Mouse (Mus musculus) G1E (cell line): ENCODE results near the gene Slc25a19. TPM values are rescaled to one million over a fixed set of nuclear protein-coding genes. Genes with fewer than 3 reads are reported as not detected.

Experiments used
- ATAC-seq: 2 replicates; pipeline ENCODE4 v1.8.0; 2016; ENCODE audit warnings: mild to moderate bottlenecking; ENCODE audit not compliant: insufficient number of reproducible peaks, poor library complexity, low FRiP score, severe bottlenecking; ENCODE audit errors: extremely low read depth
- DNase-seq: peaks from one replicate; pipeline ENCODE4 v3.0.0; 2012; ENCODE audit warnings: low spot score
- H3K27me3 ChIP-seq: 2 replicates; pipeline ENCODE4 v1.6.1; 2012; ENCODE audit warnings: mild to moderate bottlenecking, low read length, inconsistent platforms; ENCODE audit not compliant: insufficient read depth
- H3K36me3 ChIP-seq: replicated peaks from 2 replicates; pipeline ENCODE3; 2012; ENCODE audit warnings: mild to moderate bottlenecking, inconsistent platforms
- H3K4me1 ChIP-seq: 2 replicates; pipeline ENCODE4 v1.6.1; 2012; ENCODE audit warnings: low read depth, low read length, inconsistent platforms, mixed read lengths; ENCODE audit not compliant: insufficient read depth
- H3K4me3 ChIP-seq: 2 replicates; pipeline ENCODE4 v1.5.1; 2012; ENCODE audit warnings: low read depth, mild to moderate bottlenecking, inconsistent platforms, low read length, moderate library complexity, mixed read lengths
- H3K9me3 ChIP-seq: replicated peaks from 2 replicates; pipeline ENCODE4 v1.6.1; 2012; ENCODE audit warnings: inconsistent platforms
- CTCF ChIP-seq: IDR thresholded peaks from 2 replicates; pipeline ENCODE4 v1.5.1; 2012; ENCODE audit warnings: low read depth, low read length, inconsistent platforms, mixed read lengths
- GATA1 ChIP-seq: IDR thresholded peaks from 2 replicates; pipeline ENCODE4 v1.6.1; 2012; ENCODE audit warnings: borderline replicate concordance, low read length, inconsistent platforms, mixed read lengths
- GATA2 ChIP-seq: IDR thresholded peaks from 2 replicates; pipeline ENCODE4 v1.6.1; 2012; ENCODE audit warnings: low read depth, low read length, inconsistent platforms, borderline replicate concordance
- POLR2AphosphoS5 ChIP-seq: IDR thresholded peaks from 2 replicates; pipeline ENCODE4 v1.6.1; 2012; ENCODE audit warnings: low read depth, low read length, inconsistent platforms; ENCODE audit not compliant: insufficient replicate concordance
- TAL1 ChIP-seq: conservative IDR thresholded peaks from 2 replicates; pipeline ENCODE4 v1.6.1; 2012; ENCODE audit warnings: low read depth, low read length, inconsistent platforms, mixed read lengths
- polyA plus RNA-seq: library from polyadenylated mRNA; stranded (reverse); fragments of >175 nt; gene quantifications from 2 replicates; pipeline ENCODE4 v1.2.3, GENCODE M21; 2012
- total RNA-seq, 2 experiments: library from RNA; stranded (forward) in 1 of 2; stranded (reverse) in 1 of 2; fragments of 200-1000 nt in 1 of 2; fragments of >200 nt in 1 of 2; fragmentation: Nextera tagmentation in 1 of 2; gene quantifications; 2 replicates each; pipeline ENCODE4 v1.2.3; 2014 to 2017

Slc25a19 gene
- total and polyA plus RNA-seq, 3 experiments, result 19.9 to 26.0 (median 22.3) TPM

DNA sequence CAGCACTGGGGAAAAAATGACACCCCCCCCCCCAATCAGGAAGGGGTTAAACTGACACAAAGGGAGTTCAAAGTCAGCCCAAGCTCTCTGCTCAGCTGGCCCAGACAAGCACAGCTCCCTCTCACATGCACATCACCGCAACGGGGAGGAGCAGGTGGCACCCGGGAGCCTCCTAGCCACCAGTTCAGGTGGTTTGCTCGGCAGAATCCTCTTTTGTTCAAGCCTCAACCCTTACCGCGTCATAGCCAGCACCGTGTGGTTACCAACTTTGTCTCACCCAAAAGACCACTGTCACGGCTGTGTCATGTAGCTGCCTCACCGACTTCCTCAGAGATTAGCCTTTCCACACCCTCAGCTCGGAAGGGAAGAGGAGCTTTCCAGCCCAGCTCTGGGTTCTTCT lies 15.2 kb upstream of the Slc25a19 start:
- ATAC-seq (no peak), DNase-seq (no peak)
- Histone ChIP-seq H3K4me1 (peaks cover 67% of the 10 kb centered on the region), H3K4me3 (no peak overlapping the region), H3K9me3 (no peaks in the 10 kb centered on the region), H3K27me3 (no peaks in the 10 kb centered on the region), H3K36me3 (peaks cover 73% of the 10 kb centered on the region)
- TF ChIP-seq CTCF, result no peak
- TF ChIP-seq POLR2AphosphoS5, result no peak
- no peak for TF ChIP-seq GATA1
- TF ChIP-seq GATA2, result no peak

DNA sequence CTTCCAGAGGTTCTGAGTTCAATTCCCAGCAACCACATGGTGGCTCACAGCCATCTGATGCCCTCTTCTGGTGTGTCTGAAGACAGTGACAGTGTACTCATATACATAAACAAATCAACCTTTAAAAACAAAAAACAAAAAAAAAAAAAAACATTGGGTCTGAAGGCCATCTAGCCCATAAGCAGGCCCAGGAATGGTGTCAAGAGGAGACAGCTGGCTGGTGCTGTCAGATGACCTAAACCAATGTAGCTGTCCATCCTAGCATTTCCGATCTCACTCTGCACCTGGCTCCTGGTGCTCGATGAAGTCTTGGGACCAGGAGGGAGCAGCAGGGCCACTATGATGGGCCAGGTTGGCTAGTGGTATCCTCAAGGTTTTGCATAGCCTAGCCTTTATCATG lies 14.6 kb upstream of the Slc25a19 start:
- no peak for DNase-seq
- no peak for ATAC-seq
- Histone ChIP-seq H3K36me3 (peaks cover 68% of the 10 kb centered on the region), H3K9me3 (no peaks in the 10 kb centered on the region), H3K4me3 (no peak overlapping the region), H3K27me3 (no peaks in the 10 kb centered on the region), H3K4me1 (peaks cover 63% of the 10 kb centered on the region)
- TF ChIP-seq POLR2AphosphoS5, result no peak
- no peak for TF ChIP-seq GATA2
- no peak for TF ChIP-seq CTCF
- TF ChIP-seq TAL1, result no peak
- no peak for TF ChIP-seq GATA1

- ATAC-seq, result no peak
- peaks cover 57% of the 10 kb centered on the region for H3K4me1 ChIP-seq
- peak overlapping the region; percentile 59; the same call in 1 of the 2 replicates for H3K4me3 ChIP-seq
- no peaks in the 10 kb centered on the region for H3K9me3 ChIP-seq
- DNase-seq, result no peak
- H3K27me3 ChIP-seq, result no peaks in the 10 kb centered on the region
- H3K36me3 ChIP-seq, result peaks cover 57% of the 10 kb centered on the region
- TF ChIP-seq GATA2 (no peak), CTCF (no peak), GATA1 (no peak), TAL1 (no peak), POLR2AphosphoS5 (no peak)
Measured at GRCm38 (mm10) chr11:115641664-115642036, 13.6 kb upstream of the Slc25a19 start.

- Histone ChIP-seq H3K4me3 (peak overlapping the region; percentile 59; the same call in 1 of the 2 replicates), H3K9me3 (no peaks in the 10 kb centered on the region), H3K36me3 (peaks cover 52% of the 10 kb centered on the region), H3K27me3 (no peaks in the 10 kb centered on the region), H3K4me1 (peaks cover 57% of the 10 kb centered on the region)
- TF ChIP-seq POLR2AphosphoS5, result peak; percentile 48; the same call in 1 of the 2 replicates
- TF ChIP-seq GATA2, result no peak
- peak; percentile 69 for ATAC-seq
- DNase-seq, result peak; percentile 69
Measured at GRCm38 (mm10) chr11:115640978-115641663, 13.0 kb upstream of the Slc25a19 start.

- H3K36me3 ChIP-seq, result peaks cover 46% of the 10 kb centered on the region
- H3K4me1 ChIP-seq, result peaks cover 57% of the 10 kb centered on the region
- DNase-seq, result no peak
- H3K27me3 ChIP-seq, result no peaks in the 10 kb centered on the region
- H3K4me3 ChIP-seq, result no peak overlapping the region
- no peak for ATAC-seq
- TF ChIP-seq CTCF (no peak), POLR2AphosphoS5 (no peak), TAL1 (no peak), GATA1 (no peak), GATA2 (no peak)
- H3K9me3 ChIP-seq, result no peaks in the 10 kb centered on the region
Measured at GRCm38 (mm10) chr11:115640311-115640828, 12.3 kb upstream of the Slc25a19 start.

GRCm38 (mm10) chr11:115639540-115639939 lies 11.4 kb upstream of the Slc25a19 start:
- H3K27me3 ChIP-seq, result no peaks in the 10 kb centered on the region
- TF ChIP-seq GATA2, result no peak
- H3K4me3 ChIP-seq, result no peak overlapping the region
- H3K9me3 ChIP-seq, result no peaks in the 10 kb centered on the region
- peaks cover 38% of the 10 kb centered on the region for H3K36me3 ChIP-seq
- no peak for ATAC-seq
- H3K4me1 ChIP-seq, result peaks cover 60% of the 10 kb centered on the region
- DNase-seq, result no peak

DNA sequence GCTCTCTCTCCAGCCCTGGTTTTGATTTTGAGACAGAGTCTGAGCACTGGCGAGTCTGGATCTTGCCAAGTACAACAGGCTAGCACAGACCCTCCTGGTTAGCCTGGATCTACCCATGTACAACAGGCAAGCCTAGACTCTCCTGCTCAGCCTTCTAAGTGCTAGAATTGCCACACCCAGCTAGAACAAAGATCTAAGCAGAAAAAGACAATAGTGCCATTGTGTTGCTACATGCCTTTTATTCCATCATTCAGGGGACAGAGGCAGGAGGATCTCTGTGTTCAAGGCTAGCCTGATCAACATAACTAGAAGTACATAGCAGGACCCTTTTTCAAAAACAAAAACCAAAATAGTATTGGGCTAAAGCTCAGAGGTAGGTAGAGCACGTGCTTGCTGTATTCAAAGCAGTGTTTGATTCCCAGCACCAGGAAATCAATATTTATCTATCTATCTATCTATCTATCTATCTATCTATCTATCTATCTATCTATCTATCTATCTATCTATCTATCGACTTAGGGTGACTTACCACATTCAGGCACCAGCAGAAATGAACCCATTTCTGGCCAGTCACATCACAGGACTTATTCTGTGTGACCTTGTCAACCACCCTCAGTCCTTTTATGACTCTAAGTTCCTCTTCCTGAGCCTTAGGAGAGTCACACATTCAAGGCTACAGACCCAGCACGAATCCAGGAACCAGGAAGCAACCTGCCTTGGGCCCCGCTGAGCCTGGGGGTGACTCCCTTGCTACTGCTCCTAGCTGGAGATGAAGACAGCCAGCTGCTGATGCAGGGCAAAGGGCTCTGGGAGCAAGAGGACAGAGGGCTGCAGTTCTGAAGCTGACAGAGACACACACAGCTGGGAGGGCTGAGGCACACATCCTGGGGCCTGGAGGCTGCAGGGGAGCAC lies 10.7 kb upstream of the Slc25a19 start:
- DNase-seq (peak; percentile 35), ATAC-seq (0 out of 2 replicates have a peak, but pooled peaks have one; percentile 17)
- H3K4me3 ChIP-seq, result no peak overlapping the region
- no peaks in the 10 kb centered on the region for H3K9me3 ChIP-seq
- TF ChIP-seq GATA1, result no peak
- no peak for TF ChIP-seq TAL1
- TF ChIP-seq CTCF, result no peak
- no peak for TF ChIP-seq GATA2
- no peak for TF ChIP-seq POLR2AphosphoS5
- peaks cover 63% of the 10 kb centered on the region for H3K4me1 ChIP-seq
- H3K36me3 ChIP-seq, result peaks cover 31% of the 10 kb centered on the region
- no peaks in the 10 kb centered on the region for H3K27me3 ChIP-seq
